Comparison of ENCODE assay signal across 7 mouse cellular contexts in the genomic region with DNA sequence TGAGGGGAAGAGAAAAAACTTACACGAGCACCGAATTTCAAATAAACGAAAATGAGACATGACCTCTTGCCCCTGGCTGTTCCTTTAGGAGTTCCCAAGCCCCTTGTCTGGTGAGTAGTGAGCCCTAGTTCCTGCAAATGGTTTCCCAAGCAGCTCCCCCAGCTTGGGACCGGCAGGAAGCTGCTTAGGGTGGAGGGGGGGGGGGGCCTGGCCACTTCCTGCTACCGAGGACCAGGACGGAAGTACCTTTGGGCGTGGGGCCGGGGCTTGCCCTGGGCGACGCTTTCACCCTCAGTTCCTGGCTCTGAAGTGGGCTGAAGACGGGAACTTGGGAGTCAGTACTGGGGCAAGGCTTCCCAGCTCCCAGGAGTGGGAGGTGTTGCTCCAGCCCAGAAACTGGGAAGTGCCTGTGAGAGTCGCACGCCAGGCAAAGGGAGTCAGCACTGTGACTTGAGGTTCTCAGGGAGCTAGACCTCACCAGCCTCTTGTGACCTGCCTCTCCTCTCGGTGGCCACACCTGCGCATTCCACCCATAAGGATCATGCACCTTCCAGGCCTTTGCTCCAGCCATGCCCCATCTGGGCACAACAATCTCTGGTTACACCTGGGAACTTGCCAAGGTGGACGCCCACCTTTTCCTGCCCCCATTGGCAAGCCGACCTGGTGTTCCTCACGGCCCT. TPM values are rescaled to one million over a fixed set of nuclear protein-coding genes. Genes with fewer than 3 reads are reported as not detected.
A peak's percentile ranks its signal among the peaks of the same experiment; 100 is the strongest.
DNase-seq lines count a peak whose midpoint lies in the region; ATAC-seq and TF ChIP-seq lines count a peak whose summit lies in the region.

No protein-coding gene starts in this region.

- H3K9me3 ChIP-seq in ES-E14 (ENCODE audit: control insufficient read depth, insufficient read depth, low read depth, low read length): no peaks in the 10 kb centered on the region
- H3K9me3 ChIP-seq in limb, embryonic 12.5 days: no peaks in the 10 kb centered on the region
- no peaks in the 10 kb centered on the region for H3K9me3 ChIP-seq in midbrain, embryonic 12.5 days

- peaks cover 41% of the 10 kb centered on the region for H3K79me2 ChIP-seq in C2C12 (ENCODE audit: control insufficient read depth, insufficient read depth)

- no peaks in the 10 kb centered on the region for H3K27me3 ChIP-seq in C2C12 (ENCODE audit: control insufficient read depth, insufficient read depth, insufficient read length)
- H3K27me3 ChIP-seq in limb, embryonic 12.5 days: no peaks in the 10 kb centered on the region
- H3K27me3 ChIP-seq in midbrain, embryonic 12.5 days: no peaks in the 10 kb centered on the region

- no peak for TF ChIP-seq CTCF in C2C12 (IDR thresholded peaks at IDR 0.05; ENCODE audit: control insufficient read depth, insufficient read depth, insufficient read length)
- no peak for TF ChIP-seq CTCF in embryonic fibroblast, embryonic 13.5 days (IDR thresholded peaks at IDR 0.05; ENCODE audit: borderline replicate concordance, insufficient read depth, low read length)

- WGBS in limb, embryonic 12.5 days: 11% methylated on average over 18 of the region's 18 CpGs
- 19% methylated on average over 18 of the region's 18 CpGs for WGBS in midbrain, embryonic 12.5 days

- H3K79me3 ChIP-seq in C2C12 (ENCODE audit: low read depth): peaks cover 29% of the 10 kb centered on the region

- H3K27ac ChIP-seq in ES-E14 (ENCODE audit: insufficient read depth, low read depth, low read length, poor library complexity, severe bottlenecking): peak overlapping the region; percentile 88
- H3K27ac ChIP-seq in embryonic fibroblast, embryonic 13.5 days (ENCODE audit: insufficient read depth, low read length): peak overlapping the region; percentile 88
- H3K27ac ChIP-seq in limb, embryonic 12.5 days: peak overlapping the region; percentile 88
- H3K27ac ChIP-seq in midbrain, embryonic 12.5 days (replicated peaks): peak overlapping the region; percentile 90

- peaks cover 4 to 35% of the 10 kb centered on the region in 2 experiments for H3K4me1 ChIP-seq in ES-E14 (ENCODE audit: control insufficient read depth in 2 of 2, insufficient read depth in 2 of 2, low read length in 2 of 2, poor library complexity in 1 of 2)
- peaks cover 38% of the 10 kb centered on the region for H3K4me1 ChIP-seq in embryonic fibroblast, embryonic 13.5 days (ENCODE audit: control insufficient read depth, insufficient read depth, low read length)
- peaks cover 89% of the 10 kb centered on the region for H3K4me1 ChIP-seq in limb, embryonic 12.5 days (replicated peaks)
- peaks cover 84% of the 10 kb centered on the region for H3K4me1 ChIP-seq in midbrain, embryonic 12.5 days

- no peak overlapping the region for H3ac ChIP-seq in C2C12 (ENCODE audit: control insufficient read depth, insufficient read length, low read depth)

- H3K4me3 ChIP-seq in C2C12 (ENCODE audit: insufficient read depth, poor library complexity, severe bottlenecking): peak overlapping the region; percentile 21
- no peak overlapping the region for H3K4me3 ChIP-seq in ES-E14 (ENCODE audit: insufficient read depth in 1 of 2, low read depth in 1 of 2, low read length in 2 of 2, poor library complexity in 1 of 2, severe bottlenecking in 1 of 2)
- no peak overlapping the region for H3K4me3 ChIP-seq in embryonic fibroblast, embryonic 13.5 days (ENCODE audit: insufficient read depth, low read length)
- peak overlapping the region; percentile 41 for H3K4me3 ChIP-seq in limb, embryonic 12.5 days (replicated peaks)
- H3K4me3 ChIP-seq in midbrain, embryonic 12.5 days: 0 out of 2 replicates have a peak overlapping the region, but pooled peaks have one; percentile 47

- in situ Hi-C loops in ES-E14 (cut with MboI; ENCODE audit: low sequenced_read_pairs in 2 of 2, unreplicated experiment in 2 of 2): no loop called here

- TF ChIP-seq POLR2A in embryonic fibroblast, embryonic 13.5 days (IDR thresholded peaks at IDR 0.05; ENCODE audit: low read depth, low read length): no peak

- peaks cover 51% of the 10 kb centered on the region for H3K36me3 ChIP-seq in C2C12 (ENCODE audit: control insufficient read depth, insufficient read depth)
- peaks cover 37% of the 10 kb centered on the region for H3K36me3 ChIP-seq in ES-E14 (ENCODE audit: control insufficient read depth, insufficient read depth, low read length, poor library complexity, severe bottlenecking)
- H3K36me3 ChIP-seq in limb, embryonic 12.5 days: peaks cover 42% of the 10 kb centered on the region
- peaks cover 42% of the 10 kb centered on the region for H3K36me3 ChIP-seq in midbrain, embryonic 12.5 days

- peak; percentile 25 to 29; a peak in 3 of 4 replicates for ATAC-seq in hematopoietic stem cell, adult 5-6 weeks (replicated peaks in 1 of 2; ENCODE audit: insufficient read depth in 1 of 2, low FRiP score in 2 of 2, low TSS enrichment in 1 of 2, low read depth in 1 of 2, poor library complexity in 2 of 2, severe bottlenecking in 2 of 2)
- ATAC-seq in limb, embryonic 12.5 days (ENCODE audit: insufficient number of reproducible peaks, insufficient read depth, low FRiP score, low TSS enrichment, low read depth): no peak
- ATAC-seq in midbrain, embryonic 12.5 days (ENCODE audit: low FRiP score, low read depth): no peak

- no peak for DNase-seq in ES-E14 (ENCODE audit: low read depth, low spot score)
- DNase-seq in thymus, adult 18-20 months: peak; percentile 64 to 76

- H3K9ac ChIP-seq in ES-E14 (ENCODE audit: insufficient read depth, low read depth, low read length, poor library complexity, severe bottlenecking): peak overlapping the region; percentile 41
- H3K9ac ChIP-seq in limb, embryonic 12.5 days (replicated peaks): peak overlapping the region; percentile 28; the same call in 1 of the 2 replicates
- H3K9ac ChIP-seq in midbrain, embryonic 12.5 days (replicated peaks): peak overlapping the region; percentile 40; the same call in 1 of the 2 replicates

- H3K4me2 ChIP-seq in limb, embryonic 12.5 days: peak overlapping the region; percentile 67
- peak overlapping the region; percentile 57 for H3K4me2 ChIP-seq in midbrain, embryonic 12.5 days (replicated peaks)

TF ChIP-seq in C2C12, 6 proteins besides CTCF, POLR2A, EP300 and RAD21:
- TF ChIP-seq MYOG (IDR thresholded peaks at IDR 0.05; ENCODE audit: control insufficient read depth, extremely low read depth, insufficient read length): no peak

TF ChIP-seq in ES-E14, 5 proteins besides CTCF, POLR2A, EP300 and RAD21:
- no peak for TF ChIP-seq MAFK (IDR thresholded peaks at IDR 0.05; ENCODE audit: insufficient read depth, low read depth, low read length)
- TF ChIP-seq CHD2 (IDR thresholded peaks at IDR 0.05; ENCODE audit: low read depth, low read length): no peak

RNA-seq across cellular contexts. Expression of a gene that starts 7.3 kb away (rescaled TPM):
- polyA plus RNA-seq in C2C12 (2012; fragmentation: generic; extraction: Trizol): 30.9 TPM
- 69.6 and 105 TPM in 2 replicates for total RNA-seq in ES-E14 (2012; rRNA removed)
- 29.2 and 50.2 TPM in 2 replicates for polyA plus RNA-seq in embryonic fibroblast, embryonic 13.5 days (2011; ENCODE audit: insufficient read length, low read depth, missing spikeins)
- 93.6 and 143 TPM in 2 replicates for total RNA-seq in hematopoietic stem cell, adult 5-6 weeks (2017)
- 166 and 175 TPM in 2 replicates for polyA plus RNA-seq in limb, embryonic 12.5 days (2016; fragmentation: Nextera tagmentation; extraction: Ambion mirVana)
- polyA plus RNA-seq in midbrain, embryonic 12.5 days (2016; fragmentation: Nextera tagmentation; extraction: Ambion mirVana): 227 and 233 TPM in 2 replicates

RNA-seq across cellular contexts. Expression of a gene that starts 10.4 kb away (rescaled TPM):
- polyA plus RNA-seq in C2C12 (2012; fragmentation: generic; extraction: Trizol): 77.5 TPM
- 38.3 and 42.6 TPM in 2 replicates for total RNA-seq in ES-E14 (2012; rRNA removed)
- 101 TPM in 2 replicates for polyA plus RNA-seq in embryonic fibroblast, embryonic 13.5 days (2011; ENCODE audit: insufficient read length, low read depth, missing spikeins)
- total RNA-seq in hematopoietic stem cell, adult 5-6 weeks (2017): 19.4 and 20.2 TPM in 2 replicates
- 30.6 and 38.0 TPM in 2 replicates for polyA plus RNA-seq in limb, embryonic 12.5 days (2016; fragmentation: Nextera tagmentation; extraction: Ambion mirVana)
- polyA plus RNA-seq in midbrain, embryonic 12.5 days (2016; fragmentation: Nextera tagmentation; extraction: Ambion mirVana): 41.7 and 46.4 TPM in 2 replicates

RNA-seq across cellular contexts. Expression of a gene that starts 14.3 kb away (rescaled TPM):
- 33.4 TPM for polyA plus RNA-seq in C2C12 (2012; fragmentation: generic; extraction: Trizol)
- total RNA-seq in ES-E14 (2012; rRNA removed): 25.4 and 31.2 TPM in 2 replicates
- 8.4 and 12.2 TPM in 2 replicates for polyA plus RNA-seq in embryonic fibroblast, embryonic 13.5 days (2011; ENCODE audit: insufficient read length, low read depth, missing spikeins)
- 9.1 and 26.2 TPM in 2 replicates for total RNA-seq in hematopoietic stem cell, adult 5-6 weeks (2017)
- polyA plus RNA-seq in limb, embryonic 12.5 days (2016; fragmentation: Nextera tagmentation; extraction: Ambion mirVana): 9.1 and 9.5 TPM in 2 replicates
- polyA plus RNA-seq in midbrain, embryonic 12.5 days (2016; fragmentation: Nextera tagmentation; extraction: Ambion mirVana): 12.9 and 13.6 TPM in 2 replicates

RNA-seq across cellular contexts. Expression of a gene that starts 17.8 kb away (rescaled TPM):
- polyA plus RNA-seq in C2C12 (2012; fragmentation: generic; extraction: Trizol): 12.1 TPM
- total RNA-seq in ES-E14 (2012; rRNA removed): 20.9 and 41.0 TPM in 2 replicates
- polyA plus RNA-seq in embryonic fibroblast, embryonic 13.5 days (2011; ENCODE audit: insufficient read length, low read depth, missing spikeins): 24.1 and 28.4 TPM in 2 replicates
- total RNA-seq in hematopoietic stem cell, adult 5-6 weeks (2017): 2.2 and 2.4 TPM in 2 replicates
- polyA plus RNA-seq in limb, embryonic 12.5 days (2016; fragmentation: Nextera tagmentation; extraction: Ambion mirVana): 4.9 and 5.6 TPM in 2 replicates
- 19.3 and 20.0 TPM in 2 replicates for polyA plus RNA-seq in midbrain, embryonic 12.5 days (2016; fragmentation: Nextera tagmentation; extraction: Ambion mirVana)

RNA-seq across cellular contexts. Expression of a gene that starts 20.0 kb away (rescaled TPM):
- 720 TPM for polyA plus RNA-seq in C2C12 (2012; fragmentation: generic; extraction: Trizol)
- total RNA-seq in ES-E14 (2012; rRNA removed): 217 and 226 TPM in 2 replicates
- 202 and 250 TPM in 2 replicates for polyA plus RNA-seq in embryonic fibroblast, embryonic 13.5 days (2011; ENCODE audit: insufficient read length, low read depth, missing spikeins)
- 27.9 and 29.8 TPM in 2 replicates for total RNA-seq in hematopoietic stem cell, adult 5-6 weeks (2017)
- 460 and 465 TPM in 2 replicates for polyA plus RNA-seq in limb, embryonic 12.5 days (2016; fragmentation: Nextera tagmentation; extraction: Ambion mirVana)
- polyA plus RNA-seq in midbrain, embryonic 12.5 days (2016; fragmentation: Nextera tagmentation; extraction: Ambion mirVana): 379 and 384 TPM in 2 replicates

Comparison
In these comparisons a context has a peak if more than half of its experiments do, and no peak if none do; other contexts are left out.
1. H3K4me3 ChIP-seq: peak in C2C12 (single experiment), limb, embryonic 12.5 days (single experiment) and midbrain, embryonic 12.5 days (single experiment); none in ES-E14 (0 of 2) and embryonic fibroblast, embryonic 13.5 days (single experiment).
2. ATAC-seq: peak in hematopoietic stem cell, adult 5-6 weeks (2 of 2); none in limb, embryonic 12.5 days (single experiment) and midbrain, embryonic 12.5 days (single experiment).
3. Peak in every context shown above with its lines, with median percentiles within 50 percentile points of each other: H3K27ac ChIP-seq and H3K9ac ChIP-seq.